8 mouse cellular contexts compared by ENCODE assay signal in genomic region chr7:45700301-45701015, GRCm38 (mm10). TPM values are rescaled to one million over a fixed set of nuclear protein-coding genes. Genes with fewer than 3 reads are reported as not detected.
A peak's percentile ranks its signal among the peaks of the same experiment; 100 is the strongest.
DNase-seq lines count a peak whose midpoint lies in the region; ATAC-seq and TF ChIP-seq lines count a peak whose summit lies in the region.

No protein-coding gene starts in this region.

- H3K9me3 ChIP-seq in forebrain, embryonic 15.5 days, result no peaks in the 10 kb centered on the region
- H3K9me3 ChIP-seq in neural tube, embryonic 15.5 days (replicated peaks), result no peaks in the 10 kb centered on the region

- H3K9ac ChIP-seq in forebrain, embryonic 15.5 days (replicated peaks), result peak overlapping the region; percentile 74
- H3K9ac ChIP-seq in neural tube, embryonic 15.5 days (replicated peaks), result peak overlapping the region; percentile 80

- no peaks in the 10 kb centered on the region for H3K36me3 ChIP-seq in forebrain, embryonic 15.5 days
- H3K36me3 ChIP-seq in neural tube, embryonic 15.5 days, result no peaks in the 10 kb centered on the region

- peak overlapping the region; percentile 90 for H3K4me2 ChIP-seq in forebrain, embryonic 15.5 days (replicated peaks)
- H3K4me2 ChIP-seq in neural tube, embryonic 15.5 days, result peak overlapping the region; percentile 96

- H3K4me1 ChIP-seq in forebrain, embryonic 15.5 days, result peaks cover 44% of the 10 kb centered on the region
- peaks cover 55% of the 10 kb centered on the region for H3K4me1 ChIP-seq in neural tube, embryonic 15.5 days

- H3K4me3 ChIP-seq in forebrain, embryonic 15.5 days, result peak overlapping the region; percentile 57
- peak overlapping the region; percentile 58 for H3K4me3 ChIP-seq in neural tube, embryonic 15.5 days (replicated peaks)

- DNase-seq in CD4-positive, CD25-positive, alpha-beta regulatory T cell, adult 2 months (ENCODE audit: low read depth, low spot score), result peak; percentile 82
- peak; percentile 92 for DNase-seq in brain, embryonic 14.5 days (ENCODE audit: low read depth)
- peak; percentile 71 to 81 for DNase-seq in heart, postnatal 14 days
- peak; percentile 79 to 93 for DNase-seq in layer of hippocampus, adult 18-20 months (ENCODE audit: low spot score in 2 of 2)
- DNase-seq in lung, adult 18-20 months, result peak; percentile 83 to 84
- peak; percentile 76 for DNase-seq in thymus, postnatal 4 days

- ATAC-seq in forebrain, embryonic 15.5 days (replicated peaks), result peak; percentile 27; the same call in 1 of the 2 replicates
- ATAC-seq in neural tube, embryonic 15.5 days (ENCODE audit: low FRiP score), result 0 out of 2 replicates have a peak, but pooled peaks have one; percentile 1

- TF ChIP-seq POLR2A in brain, embryonic 14.5 days (IDR thresholded peaks at IDR 0.05; ENCODE audit: borderline replicate concordance, extremely low read depth, insufficient read depth, insufficient read length, poor library complexity, severe bottlenecking), result no peak

- peaks cover 20% of the 10 kb centered on the region for H3K27me3 ChIP-seq in forebrain, embryonic 15.5 days
- H3K27me3 ChIP-seq in neural tube, embryonic 15.5 days (replicated peaks), result 0 out of 2 replicates have a peak, but pooled peaks cover 5% of the 10 kb centered on the region

- intact Hi-C loops in heart, postnatal 14 days (cut with DNase I), result loop anchor here (5.0 kb wide), 1 partner anchor 238 kb away; no protein-coding TSS in a partner anchor

- WGBS in forebrain, embryonic 15.5 days, result 1% methylated on average over 20 of the region's 20 CpGs
- WGBS in neural tube, embryonic 15.5 days, result under 1% methylated on average over 20 of the region's 20 CpGs

- H3K27ac ChIP-seq in forebrain, embryonic 15.5 days (replicated peaks), result peak overlapping the region; percentile 76
- H3K27ac ChIP-seq in neural tube, embryonic 15.5 days (replicated peaks), result peak overlapping the region; percentile 81

- no peak for TF ChIP-seq CTCF in brain, embryonic 14.5 days (IDR thresholded peaks at IDR 0.05; ENCODE audit: borderline replicate concordance, extremely low read depth, insufficient read depth, insufficient read length)

RNA-seq across cellular contexts. Expression of gene Car11, which starts 0.8 kb away (rescaled TPM):
- 81.4 and 108 TPM in 2 replicates for polyA plus RNA-seq in brain, embryonic 14.5 days (2012; rRNA removed)
- 39.0 and 39.8 TPM in 2 replicates for polyA plus RNA-seq in forebrain, embryonic 15.5 days (2015; fragmentation: Nextera tagmentation; extraction: Ambion mirVana)
- total RNA-seq in heart, postnatal 14 days (2021), result 1 to 10 TPM; 4.3 to 6.6 TPM
- 100 to 1,000 TPM; 182 TPM for total RNA-seq in layer of hippocampus, adult 18-20 months (2021)
- 57.0 and 71.4 TPM in 2 replicates for polyA plus RNA-seq in neural tube, embryonic 15.5 days (2015; fragmentation: Nextera tagmentation; extraction: Ambion mirVana)

RNA-seq across cellular contexts. Expression of gene Dbp, which starts 4.4 kb away (rescaled TPM):
- polyA plus RNA-seq in brain, embryonic 14.5 days (2012; rRNA removed), result 7.6 and 8.4 TPM in 2 replicates
- 3.6 and 4.1 TPM in 2 replicates for polyA plus RNA-seq in forebrain, embryonic 15.5 days (2015; fragmentation: Nextera tagmentation; extraction: Ambion mirVana)
- 10 to 100 TPM; 24.7 to 27.1 TPM for total RNA-seq in heart, postnatal 14 days (2021)
- 10 to 100 TPM; 47.6 to 50.2 TPM for total RNA-seq in layer of hippocampus, adult 18-20 months (2021)
- 3.3 and 3.9 TPM in 2 replicates for polyA plus RNA-seq in neural tube, embryonic 15.5 days (2015; fragmentation: Nextera tagmentation; extraction: Ambion mirVana)

RNA-seq across cellular contexts. Expression of gene Sec1, which starts 6.3 kb away (rescaled TPM):
- polyA plus RNA-seq in brain, embryonic 14.5 days (2012; rRNA removed), result 0.66 and 1.1 TPM in 2 replicates
- 0.14 TPM in 1 of 2 replicates, not detected in the other for polyA plus RNA-seq in forebrain, embryonic 15.5 days (2015; fragmentation: Nextera tagmentation; extraction: Ambion mirVana)
- total RNA-seq in heart, postnatal 14 days (2021), result under 1 TPM in 1 of 2 experiments, not detected in 1; 0.12 TPM
- total RNA-seq in layer of hippocampus, adult 18-20 months (2021), result 1 to 10 TPM; 2.5 to 3.5 TPM
- polyA plus RNA-seq in neural tube, embryonic 15.5 days (2015; fragmentation: Nextera tagmentation; extraction: Ambion mirVana), result 0.47 and 0.77 TPM in 2 replicates

RNA-seq across cellular contexts. Expression of gene Rpl18, which starts 14.8 kb away (rescaled TPM):
- polyA plus RNA-seq in brain, embryonic 14.5 days (2012; rRNA removed), result 640 and 749 TPM in 2 replicates
- polyA plus RNA-seq in forebrain, embryonic 15.5 days (2015; fragmentation: Nextera tagmentation; extraction: Ambion mirVana), result 633 and 683 TPM in 2 replicates
- 100 to 1,000 TPM; 552 to 626 TPM for total RNA-seq in heart, postnatal 14 days (2021)
- total RNA-seq in layer of hippocampus, adult 18-20 months (2021), result 100 to 1,000 TPM; 359 to 364 TPM
- 573 and 682 TPM in 2 replicates for polyA plus RNA-seq in neural tube, embryonic 15.5 days (2015; fragmentation: Nextera tagmentation; extraction: Ambion mirVana)

RNA-seq across cellular contexts. Expression of gene Ntn5, which starts 16.6 kb away (rescaled TPM):
- 0.64 and 2.1 TPM in 2 replicates for polyA plus RNA-seq in brain, embryonic 14.5 days (2012; rRNA removed)
- 0.29 and 0.45 TPM in 2 replicates for polyA plus RNA-seq in forebrain, embryonic 15.5 days (2015; fragmentation: Nextera tagmentation; extraction: Ambion mirVana)
- under 1 TPM; 0.12 to 0.24 TPM for total RNA-seq in heart, postnatal 14 days (2021)
- 10 to 100 TPM in 1 of 2 experiments, 1 to 10 TPM in 1; 6.8 to 13.4 TPM for total RNA-seq in layer of hippocampus, adult 18-20 months (2021)
- 1.7 and 1.9 TPM in 2 replicates for polyA plus RNA-seq in neural tube, embryonic 15.5 days (2015; fragmentation: Nextera tagmentation; extraction: Ambion mirVana)

Comparison
In these comparisons a context has a peak if more than half of its experiments do, and no peak if none do; other contexts are left out.
1. Peak in every context shown above with its lines: DNase-seq, ATAC-seq, H3K4me3 ChIP-seq and H3K27ac ChIP-seq.